Mouse (Mus musculus): ENCODE results near the gene Olfr1413. TPM values are rescaled to one million over a fixed set of nuclear protein-coding genes. Genes with fewer than 3 reads are reported as not detected.

Gene Olfr1413
- total and polyA plus RNA-seq, 2 experiments from 2014 or later: not detected

DNA sequence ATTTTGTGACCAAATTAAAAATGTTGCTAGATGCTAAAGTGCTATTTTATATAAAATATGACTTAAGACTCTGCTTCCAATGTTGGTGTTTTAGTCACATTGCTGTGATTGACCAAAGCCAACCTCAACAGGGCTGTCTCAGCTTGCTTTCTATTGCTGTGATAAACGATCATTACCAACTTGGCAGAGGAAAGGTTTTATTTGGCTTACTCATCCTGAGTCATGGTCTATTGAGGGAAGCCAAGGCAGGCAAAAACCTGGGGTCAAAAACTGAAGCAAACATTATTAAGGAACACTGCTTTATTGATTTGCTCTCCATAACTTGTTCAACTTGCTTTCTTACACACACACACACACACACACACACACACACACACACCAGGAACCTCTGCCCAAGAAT lies 44.9 kb downstream of the Olfr1413 start:
- Histone ChIP-seq H3K27ac (no peak overlapping the region), H3K9me3 (ENCODE audit: low read length) (no peaks in the 10 kb centered on the region), H3K4me2 (ENCODE audit: low read depth, low read length) (no peak overlapping the region), H3K27me3 (ENCODE audit: insufficient read depth, low read length) (no peaks in the 10 kb centered on the region), H3K36me3 (ENCODE audit: insufficient read depth, low read length) (no peaks in the 10 kb centered on the region), H3K4me3 (ENCODE audit: low read length) (no peak overlapping the region), H3K4me1 (ENCODE audit: insufficient read depth, low read length) (no peaks in the 10 kb centered on the region), H3K9ac (replicated peaks; ENCODE audit: low read length) (no peak overlapping the region)
- WGBS: 86% methylated on average over 1 of the region's 1 CpGs
- TF ChIP-seq CTCF (IDR thresholded peaks at IDR 0.05; ENCODE audit: low read depth): no peak
- DNase-seq (ENCODE audit: low spot score) (no peak), ATAC-seq (no peak)

DNA sequence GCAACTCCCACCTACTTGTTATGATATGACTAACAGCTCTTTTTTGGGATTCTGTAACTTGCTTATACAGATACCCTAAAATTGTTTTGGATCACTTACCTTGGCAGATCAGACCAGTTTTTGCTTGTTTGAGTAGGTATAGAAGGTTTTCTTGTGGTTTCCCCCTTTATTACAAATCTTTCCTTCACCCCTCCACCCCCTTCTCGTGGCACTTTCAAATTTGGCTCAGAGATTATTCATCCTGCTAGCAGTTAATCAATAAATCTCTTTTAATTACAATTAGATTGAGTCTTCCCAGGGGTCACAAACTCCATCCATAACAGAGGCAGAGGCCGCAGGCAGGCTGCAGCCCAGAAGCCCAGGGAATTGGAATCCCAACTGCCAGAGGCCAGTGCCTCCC lies 46.4 kb downstream of the Olfr1413 start, which contains the start of gene Olfr12:
Gene Olfr12, plus strand, starts transcription at position 301 of the 400 bp plus-strand sequence.
- DNase-seq (ENCODE audit: low spot score) (no peak), ATAC-seq (no peak)
- 56% methylated on average over 2 of the region's 2 CpGs for WGBS
- Histone ChIP-seq H3K9ac (replicated peaks; ENCODE audit: low read length) (no peak within 1 kb of the TSS), H3K27ac (no peak within 1 kb of the TSS), H3K4me1 (ENCODE audit: insufficient read depth, low read length) (no peaks in the 10 kb centered on the region), H3K27me3 (ENCODE audit: insufficient read depth, low read length) (no peaks in the 10 kb centered on the region), H3K36me3 (ENCODE audit: insufficient read depth, low read length) (no peaks in the 10 kb centered on the region), H3K4me3 (ENCODE audit: low read length) (no peak within 1 kb of the TSS), H3K4me2 (ENCODE audit: low read depth, low read length) (no peak within 1 kb of the TSS), H3K9me3 (ENCODE audit: low read length) (no peaks in the 10 kb centered on the region)
- TF ChIP-seq CTCF (IDR thresholded peaks at IDR 0.05; ENCODE audit: low read depth): no peak

DNA sequence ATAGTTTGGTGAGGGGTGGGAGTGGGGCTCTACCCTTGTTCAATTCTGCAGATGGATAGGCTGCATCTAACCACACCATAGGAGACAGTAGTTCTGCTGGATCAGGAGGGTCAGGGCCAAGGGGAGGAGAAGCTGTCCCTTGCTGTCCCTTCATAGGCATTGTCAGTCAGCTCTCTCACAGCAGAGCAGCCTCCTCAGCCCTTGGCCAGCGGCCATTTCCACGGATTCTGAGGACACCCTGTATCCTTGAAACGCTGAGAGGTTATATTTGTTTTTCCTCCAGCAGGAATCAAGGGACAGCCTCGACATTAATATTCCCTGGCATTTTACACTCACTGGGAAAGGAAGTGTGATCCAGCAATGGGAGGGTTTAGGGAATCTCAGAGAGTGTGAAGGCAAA lies 47.2 kb downstream of the Olfr1413 start:
- 47% methylated on average over 4 of the region's 4 CpGs for WGBS
- H3K36me3 ChIP-seq (ENCODE audit: insufficient read depth, low read length): no peaks in the 10 kb centered on the region
- no peaks in the 10 kb centered on the region for H3K27me3 ChIP-seq (ENCODE audit: insufficient read depth, low read length)
- H3K9me3 ChIP-seq (ENCODE audit: low read length): no peaks in the 10 kb centered on the region
- H3K4me3 ChIP-seq (ENCODE audit: low read length): no peak overlapping the region
- no peaks in the 10 kb centered on the region for H3K4me1 ChIP-seq (ENCODE audit: insufficient read depth, low read length)
- no peak for TF ChIP-seq CTCF (IDR thresholded peaks at IDR 0.05; ENCODE audit: low read depth)
- DNase-seq (ENCODE audit: low spot score) (no peak), ATAC-seq (no peak)
- H3K4me2 ChIP-seq (ENCODE audit: low read depth, low read length): no peak overlapping the region
- H3K27ac ChIP-seq: no peak overlapping the region
- no peak overlapping the region for H3K9ac ChIP-seq (replicated peaks; ENCODE audit: low read length)

Other genes starting within 250 kb of the Olfr1413 start
- 187 and 244 TPM in 2 replicates for gene Ndufa10, start 97.5 kb upstream of the Olfr1413 start, total RNA-seq (2014; rRNA removed)
- 373 and 388 TPM in 2 replicates for gene Ndufa10, start 97.5 kb upstream of the Olfr1413 start, polyA plus RNA-seq (2015; fragmentation: Nextera tagmentation; extraction: Ambion mirVana)
- gene Olfr1416, start 86.2 kb upstream of the Olfr1413 start, total RNA-seq (2014; rRNA removed): not detected in 2 replicates
- not detected in 2 replicates for gene Olfr1416, start 86.2 kb upstream of the Olfr1413 start, polyA plus RNA-seq (2015; fragmentation: Nextera tagmentation; extraction: Ambion mirVana)
- gene Olfr1415, start 75.2 kb upstream of the Olfr1413 start, total RNA-seq (2014; rRNA removed): not detected in 2 replicates
- gene Olfr1415, start 75.2 kb upstream of the Olfr1413 start, polyA plus RNA-seq (2015; fragmentation: Nextera tagmentation; extraction: Ambion mirVana): not detected in 2 replicates
- not detected in 2 replicates for gene Olfr1414, start 52.7 kb upstream of the Olfr1413 start, total RNA-seq (2014; rRNA removed)
- gene Olfr1414, start 52.7 kb upstream of the Olfr1413 start, polyA plus RNA-seq (2015; fragmentation: Nextera tagmentation; extraction: Ambion mirVana): not detected in 2 replicates
- gene Olfr1412, start 14.5 kb downstream of the Olfr1413 start, total RNA-seq (2014; rRNA removed): not detected in 2 replicates
- not detected in 2 replicates for gene Olfr1412, start 14.5 kb downstream of the Olfr1413 start, polyA plus RNA-seq (2015; fragmentation: Nextera tagmentation; extraction: Ambion mirVana)
- not detected in 2 replicates for gene Olfr1411, start 23.1 kb downstream of the Olfr1413 start, total RNA-seq (2014; rRNA removed)
- not detected in 2 replicates for gene Olfr1411, start 23.1 kb downstream of the Olfr1413 start, polyA plus RNA-seq (2015; fragmentation: Nextera tagmentation; extraction: Ambion mirVana)
- gene Olfr1410, start 34.5 kb downstream of the Olfr1413 start, total RNA-seq (2014; rRNA removed): not detected in 2 replicates
- not detected in 2 replicates for gene Olfr1410, start 34.5 kb downstream of the Olfr1413 start, polyA plus RNA-seq (2015; fragmentation: Nextera tagmentation; extraction: Ambion mirVana)
- gene Olfr12, start 46.5 kb downstream of the Olfr1413 start, total RNA-seq (2014; rRNA removed): not detected in 2 replicates
- not detected in 2 replicates for gene Olfr12, start 46.5 kb downstream of the Olfr1413 start, polyA plus RNA-seq (2015; fragmentation: Nextera tagmentation; extraction: Ambion mirVana)
- gene Cops9, start 70.7 kb downstream of the Olfr1413 start, total RNA-seq (2014; rRNA removed): 201 and 223 TPM in 2 replicates
- 641 and 676 TPM in 2 replicates for gene Cops9, start 70.7 kb downstream of the Olfr1413 start, polyA plus RNA-seq (2015; fragmentation: Nextera tagmentation; extraction: Ambion mirVana)
- not detected in 2 replicates for gene Otos, start 77.5 kb downstream of the Olfr1413 start, total RNA-seq (2014; rRNA removed)
- 0.81 and 0.88 TPM in 2 replicates for gene Otos, start 77.5 kb downstream of the Olfr1413 start, polyA plus RNA-seq (2015; fragmentation: Nextera tagmentation; extraction: Ambion mirVana)

All from hindbrain, postnatal 0 days (tissue).